Mouse (Mus musculus) lung, embryonic 15.5 days (tissue): ENCODE measurements around the gene Dnaaf1. TPM values are rescaled to one million over a fixed set of nuclear protein-coding genes. Genes with fewer than 3 reads are reported as not detected.

Experiments
- ATAC-seq: fragments of 200-750 bp; cut with Nextera tagmentation; 2 replicates; pipeline ENCODE4 v1.8.0; 2017; ENCODE audit warnings: moderate number of reproducible peaks, borderline replicate concordance; ENCODE audit not compliant: low FRiP score, low TSS enrichment; ENCODE audit errors: extremely low read depth
- H3K27ac ChIP-seq: fragments of 300-500 bp; sonication (generic); 2 replicates; pipeline ENCODE4 v1.5.1; 2015; ENCODE audit warnings: moderate library complexity, mild to moderate bottlenecking, inconsistent platforms
- H3K27me3 ChIP-seq: fragments of 300-500 bp; sonication (generic); 2 replicates; pipeline ENCODE4 v1.6.1; 2015; ENCODE audit warnings: inconsistent platforms
- H3K36me3 ChIP-seq: fragments of 300-500 bp; sonication (generic); 2 replicates; pipeline ENCODE4 v1.6.1; 2015; ENCODE audit warnings: inconsistent platforms
- H3K4me1 ChIP-seq: fragments of 300-500 bp; sonication (generic); 2 replicates; pipeline ENCODE4 v1.6.1; 2015; ENCODE audit warnings: inconsistent platforms
- H3K4me2 ChIP-seq: fragments of 300-500 bp; sonication (generic); 2 replicates; pipeline ENCODE4 v1.6.1; 2015; ENCODE audit warnings: inconsistent platforms, mild to moderate bottlenecking, moderate library complexity
- H3K4me3 ChIP-seq: fragments of 300-500 bp; sonication (generic); 2 replicates; pipeline ENCODE4 v1.5.1; 2015; ENCODE audit warnings: mild to moderate bottlenecking, inconsistent platforms
- H3K9ac ChIP-seq: fragments of 300-500 bp; sonication (generic); 2 replicates; pipeline ENCODE4 v1.6.1; 2015; ENCODE audit warnings: inconsistent platforms
- H3K9me3 ChIP-seq: fragments of 300-500 bp; sonication (generic); 2 replicates; pipeline ENCODE4 v1.6.1; 2016; ENCODE audit warnings: inconsistent platforms
- WGBS: fragments of 180-500 bp; shearing (Covaris S2); methylation state at CpG from one replicate; pipeline ENCODE4 v1.1.7; 2015; 5-methylcytosine and 5-hydroxymethylcytosine counted together
- polyA plus RNA-seq: library from polyadenylated mRNA; unstranded; fragments of >200 nt; fragmentation: Nextera tagmentation; extraction: Ambion mirVana; gene quantifications from 2 replicates; pipeline ENCODE4 v1.2.1, GENCODE M21; 2015

Gene Dnaaf1
- polyA plus RNA-seq, 1 experiment from 2014 or later, result 1.1 TPM

GRCm38 (mm10) chr8:119557132-119557531, 17.9 kb upstream of the Dnaaf1 start:
- Histone ChIP-seq H3K4me1 (peaks cover 18% of the 10 kb centered on the region), H3K27me3 (no peaks in the 10 kb centered on the region), H3K4me2 (peak overlapping the region; percentile 72), H3K9me3 (no peaks in the 10 kb centered on the region), H3K4me3 (peak overlapping the region; percentile 73), H3K9ac (peak overlapping the region; percentile 79; the same call in 1 of the 2 replicates), H3K36me3 (peaks cover 2% of the 10 kb centered on the region; the same call in 1 of the 2 replicates), H3K27ac (no peak overlapping the region)
- WGBS, result 71% methylated on average over 9 of the region's 9 CpGs
- ATAC-seq, result no peak

- WGBS, result 2% methylated on average over 55 of the region's 55 CpGs
- peak overlapping the region; percentile 72 for H3K4me2 ChIP-seq
- H3K4me1 ChIP-seq, result peaks cover 18% of the 10 kb centered on the region
- ATAC-seq, result peak; percentile 93
- peak overlapping the region; percentile 88 for H3K27ac ChIP-seq
- H3K4me3 ChIP-seq, result peak overlapping the region; percentile 73
- peaks cover 10% of the 10 kb centered on the region; the same call in 1 of the 2 replicates for H3K36me3 ChIP-seq
- no peaks in the 10 kb centered on the region for H3K9me3 ChIP-seq
- H3K9ac ChIP-seq, result peak overlapping the region; percentile 79
- no peaks in the 10 kb centered on the region for H3K27me3 ChIP-seq
Observed at GRCm38 (mm10) chr8:119557821-119558602, 17.0 kb upstream of the Dnaaf1 start.

GRCm38 (mm10) chr8:119558603-119559401, 16.2 kb upstream of the Dnaaf1 start, which contains the start of gene Mbtps1:
Mbtps1 (minus strand) TSS chr8:119558735.
- WGBS, result 6% methylated on average over 63 of the region's 63 CpGs
- peak within 1 kb of the TSS; percentile 88 for H3K27ac ChIP-seq

GRCm38 (mm10) chr8:119559402-119559720, 15.7 kb upstream of the Dnaaf1 start:
- ATAC-seq, result no peak

More at GRCm38 (mm10) chr8:119558603-119559401, 16.2 kb upstream of the Dnaaf1 start, which contains the start of gene Mbtps1:
- no peaks in the 10 kb centered on the region for H3K9me3 ChIP-seq
- ATAC-seq, result peak; percentile 97
- peak within 1 kb of the TSS; percentile 79 for H3K9ac ChIP-seq
- peak within 1 kb of the TSS; percentile 72 for H3K4me2 ChIP-seq
- H3K27me3 ChIP-seq, result no peaks in the 10 kb centered on the region
- H3K36me3 ChIP-seq, result peaks cover 11% of the 10 kb centered on the region; the same call in 1 of the 2 replicates
- H3K4me1 ChIP-seq, result peaks cover 18% of the 10 kb centered on the region
- H3K4me3 ChIP-seq, result peak within 1 kb of the TSS; percentile 73

GRCm38 (mm10) chr8:119563849-119564251, 11.2 kb upstream of the Dnaaf1 start:
- Histone ChIP-seq H3K9me3 (no peaks in the 10 kb centered on the region), H3K27ac (no peak overlapping the region), H3K36me3 (peaks cover 19% of the 10 kb centered on the region; the same call in 1 of the 2 replicates), H3K27me3 (no peaks in the 10 kb centered on the region), H3K4me3 (no peak overlapping the region), H3K4me2 (no peak overlapping the region), H3K9ac (no peak overlapping the region), H3K4me1 (peaks cover 4% of the 10 kb centered on the region; the same call in 1 of the 2 replicates)
- 90% methylated on average over 14 of the region's 14 CpGs for WGBS
- no peak for ATAC-seq

More at GRCm38 (mm10) chr8:119559402-119559720, 15.7 kb upstream of the Dnaaf1 start:
- Histone ChIP-seq H3K27me3 (no peaks in the 10 kb centered on the region), H3K9me3 (no peaks in the 10 kb centered on the region), H3K9ac (0 out of 2 replicates have a peak overlapping the region, but pooled peaks have one; percentile 41), H3K27ac (0 out of 2 replicates have a peak overlapping the region, but pooled peaks have one; percentile 34), H3K36me3 (peaks cover 11% of the 10 kb centered on the region; the same call in 1 of the 2 replicates), H3K4me2 (peak overlapping the region; percentile 58), H3K4me3 (peak overlapping the region; percentile 73; the same call in 1 of the 2 replicates), H3K4me1 (peaks cover 18% of the 10 kb centered on the region)
- WGBS, result 85% methylated on average over 6 of the region's 6 CpGs

- Histone ChIP-seq H3K9ac (no peak overlapping the region), H3K27ac (no peak overlapping the region), H3K4me3 (no peak overlapping the region), H3K27me3 (no peaks in the 10 kb centered on the region), H3K4me1 (no peaks in the 10 kb centered on the region), H3K4me2 (no peak overlapping the region), H3K9me3 (no peaks in the 10 kb centered on the region), H3K36me3 (peaks cover 19% of the 10 kb centered on the region; the same call in 1 of the 2 replicates)
- 68% methylated on average over 11 of the region's 11 CpGs for whole genome bisulfite sequencing
- no peak for ATAC-seq
Observed at GRCm38 (mm10) chr8:119566367-119566766, 8.7 kb upstream of the Dnaaf1 start.

GRCm38 (mm10) chr8:119568251-119568650, 6.8 kb upstream of the Dnaaf1 start:
- Histone ChIP-seq H3K27me3 (no peaks in the 10 kb centered on the region; the same call in 1 of the 2 replicates), H3K9me3 (no peaks in the 10 kb centered on the region), H3K4me1 (no peaks in the 10 kb centered on the region), H3K4me2 (no peak overlapping the region), H3K4me3 (no peak overlapping the region), H3K27ac (no peak overlapping the region), H3K36me3 (peaks cover 8% of the 10 kb centered on the region; the same call in 1 of the 2 replicates), H3K9ac (no peak overlapping the region)
- no peak for ATAC-seq
- WGBS, result 75% methylated on average over 9 of the region's 9 CpGs

- 63% methylated on average over 7 of the region's 7 CpGs for WGBS
- Histone ChIP-seq H3K27ac (no peak overlapping the region), H3K36me3 (peaks cover 8% of the 10 kb centered on the region; the same call in 1 of the 2 replicates), H3K9ac (no peak overlapping the region), H3K27me3 (no peaks in the 10 kb centered on the region; the same call in 1 of the 2 replicates), H3K9me3 (no peaks in the 10 kb centered on the region), H3K4me3 (no peak overlapping the region), H3K4me1 (peaks cover 1% of the 10 kb centered on the region; the same call in 1 of the 2 replicates), H3K4me2 (no peak overlapping the region)
- no peak for ATAC-seq
Observed at GRCm38 (mm10) chr8:119568951-119569350, 6.1 kb upstream of the Dnaaf1 start.

GRCm38 (mm10) chr8:119569881-119570280, 5.2 kb upstream of the Dnaaf1 start:
- Histone ChIP-seq H3K4me2 (no peak overlapping the region), H3K4me3 (no peak overlapping the region), H3K4me1 (peaks cover 7% of the 10 kb centered on the region; the same call in 1 of the 2 replicates), H3K9me3 (no peaks in the 10 kb centered on the region), H3K9ac (no peak overlapping the region), H3K36me3 (peaks cover 8% of the 10 kb centered on the region; the same call in 1 of the 2 replicates), H3K27ac (no peak overlapping the region), H3K27me3 (no peaks in the 10 kb centered on the region; the same call in 1 of the 2 replicates)
- no peak for ATAC-seq
- 26% methylated on average over 4 of the region's 4 CpGs for WGBS

GRCm38 (mm10) chr8:119571135-119571534, 3.9 kb upstream of the Dnaaf1 start:
- Histone ChIP-seq H3K27me3 (peaks cover 4% of the 10 kb centered on the region), H3K4me3 (no peak overlapping the region), H3K27ac (no peak overlapping the region), H3K4me2 (no peak overlapping the region), H3K4me1 (peaks cover 7% of the 10 kb centered on the region; the same call in 1 of the 2 replicates), H3K9me3 (no peaks in the 10 kb centered on the region), H3K36me3 (peaks cover 1% of the 10 kb centered on the region; the same call in 1 of the 2 replicates), H3K9ac (no peak overlapping the region)
- no peak for ATAC-seq
- 81% methylated on average over 6 of the region's 6 CpGs for WGBS

GRCm38 (mm10) chr8:119572411-119572810, 2.6 kb upstream of the Dnaaf1 start:
- Histone ChIP-seq H3K4me1 (peaks cover 7% of the 10 kb centered on the region; the same call in 1 of the 2 replicates), H3K9me3 (no peaks in the 10 kb centered on the region), H3K4me2 (no peak overlapping the region), H3K4me3 (no peak overlapping the region), H3K9ac (no peak overlapping the region), H3K36me3 (no peaks in the 10 kb centered on the region), H3K27me3 (peaks cover 16% of the 10 kb centered on the region), H3K27ac (no peak overlapping the region)
- ATAC-seq, result no peak
- 61% methylated on average over 4 of the region's 4 CpGs for WGBS
